Mouse (Mus musculus) lung, postnatal 10 days (tissue): ENCODE results near the gene Slc17a9.

ENCODE experiments used
- DNase-seq: peaks from one replicate; pipeline ENCODE4 v3.0.0; 2021

The Slc17a9 gene

DNA sequence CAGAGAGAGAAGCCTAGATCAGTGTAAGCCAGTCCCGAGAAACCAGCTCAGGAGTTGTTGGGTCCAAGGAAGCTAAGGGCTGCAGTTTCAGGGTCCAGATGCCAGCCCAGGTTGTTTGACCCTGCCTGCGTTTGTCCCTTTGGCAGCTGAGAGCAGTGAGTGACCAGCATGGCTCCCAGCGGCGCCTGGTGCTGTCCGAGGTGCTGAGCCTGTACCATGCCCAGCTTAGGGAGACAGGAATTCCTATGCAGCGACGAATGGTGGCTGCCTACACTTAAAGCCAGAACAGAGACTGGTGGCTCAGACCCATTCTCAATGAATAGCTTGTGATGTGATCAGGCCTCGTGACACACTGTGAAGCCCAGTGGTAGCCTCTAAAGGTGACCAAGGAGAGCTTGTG lies 30.8 kb downstream of the Slc17a9 start:
- DNase-seq = peak; percentile 69

DNA sequence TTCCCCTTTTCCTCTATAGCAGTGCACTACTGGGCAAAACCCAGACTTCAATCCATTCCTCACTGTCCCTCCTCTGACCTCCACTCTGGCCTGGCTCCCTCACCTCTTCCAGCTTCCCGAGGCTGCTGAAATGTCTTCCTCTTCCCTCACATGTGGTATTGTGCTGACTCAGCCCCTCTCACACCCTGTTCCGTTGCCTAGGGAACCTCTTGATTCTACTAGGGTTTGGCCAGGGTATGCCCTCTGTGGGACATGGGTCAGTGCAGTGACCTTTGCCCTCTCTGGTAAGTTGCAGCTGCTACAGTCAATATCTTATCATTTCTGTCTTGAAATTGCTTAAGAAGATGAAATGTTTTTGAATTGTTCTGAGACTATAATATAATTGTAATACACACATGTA lies 31.7 kb downstream of the Slc17a9 start:
- no peak for DNase-seq

DNA sequence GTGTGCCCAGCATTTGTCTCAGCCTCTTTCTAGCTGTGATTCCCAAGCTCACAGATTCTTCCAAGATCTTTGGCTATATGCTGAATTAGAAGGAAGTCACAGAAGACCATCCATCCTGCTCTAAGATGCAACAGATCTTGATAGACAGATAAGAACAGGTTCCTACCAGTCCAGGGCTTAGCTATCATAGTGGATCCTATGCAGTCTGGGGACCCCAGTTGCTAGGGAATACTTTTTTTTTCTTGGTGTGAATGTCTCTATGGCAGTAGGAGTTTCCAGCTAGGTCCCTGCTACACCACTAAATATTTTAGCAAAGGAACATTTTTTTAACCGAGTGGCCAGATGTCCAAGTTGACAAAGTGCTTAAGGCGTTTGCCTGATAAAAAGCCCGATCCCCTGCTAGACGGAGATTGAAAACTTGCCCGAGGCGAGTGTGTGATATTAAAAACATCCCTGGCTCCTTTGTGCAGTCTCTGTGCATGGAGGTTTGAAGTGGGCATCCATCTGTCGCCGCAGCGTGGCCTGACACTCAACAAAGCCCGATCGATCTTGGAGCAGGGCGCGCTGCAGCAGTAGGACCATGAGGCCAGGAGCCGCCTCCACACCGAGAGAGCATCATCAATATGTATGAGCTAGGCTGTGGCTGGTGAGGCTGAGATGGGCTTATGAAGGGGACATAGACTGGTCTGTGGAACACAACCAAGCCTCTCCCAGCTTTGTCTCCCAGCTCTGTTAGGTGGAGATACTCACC lies 33.6 kb downstream of the Slc17a9 start:
- DNase-seq = no peak

DNA sequence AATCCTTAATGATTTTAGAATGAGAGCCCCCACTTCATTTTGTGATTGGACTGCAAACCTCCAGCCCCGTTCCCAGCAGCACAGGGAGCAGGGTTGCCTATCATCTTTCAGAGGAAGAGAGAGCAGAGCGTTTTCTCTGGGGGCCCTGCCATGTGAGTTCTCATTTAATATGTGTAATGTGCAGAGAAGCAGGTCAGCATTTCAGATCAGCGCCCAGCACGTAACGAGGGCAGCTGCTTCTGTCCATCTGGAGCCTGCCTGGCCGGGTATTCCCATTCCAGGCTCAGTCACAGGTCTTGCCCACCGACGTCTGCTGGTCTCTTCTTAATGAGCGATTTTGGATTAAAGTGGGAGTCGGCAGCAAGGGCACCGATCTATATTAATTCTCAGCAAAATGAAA lies 39.9 kb downstream of the Slc17a9 start:
- DNase-seq = no peak

DNA sequence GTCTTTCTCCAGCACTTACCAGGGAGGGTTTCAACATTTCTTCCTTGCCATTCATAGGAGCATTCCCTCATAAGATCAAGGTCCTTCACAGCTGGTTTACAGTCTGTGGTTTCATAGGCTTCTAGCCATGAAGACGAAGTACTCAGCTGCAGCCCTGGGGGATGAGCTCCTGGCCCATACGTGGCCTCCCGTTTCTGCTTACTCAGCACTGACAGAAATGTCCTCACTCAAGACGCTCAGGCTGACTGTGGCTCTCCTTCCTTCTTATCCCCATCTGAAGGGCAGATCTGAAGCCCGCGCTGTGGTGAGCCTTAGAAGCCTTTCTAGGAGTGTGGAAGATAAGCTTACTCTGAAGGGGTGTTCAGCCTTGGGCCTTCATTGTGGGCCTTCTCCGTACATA lies 40.6 kb downstream of the Slc17a9 start:
- DNase-seq = no peak

DNA sequence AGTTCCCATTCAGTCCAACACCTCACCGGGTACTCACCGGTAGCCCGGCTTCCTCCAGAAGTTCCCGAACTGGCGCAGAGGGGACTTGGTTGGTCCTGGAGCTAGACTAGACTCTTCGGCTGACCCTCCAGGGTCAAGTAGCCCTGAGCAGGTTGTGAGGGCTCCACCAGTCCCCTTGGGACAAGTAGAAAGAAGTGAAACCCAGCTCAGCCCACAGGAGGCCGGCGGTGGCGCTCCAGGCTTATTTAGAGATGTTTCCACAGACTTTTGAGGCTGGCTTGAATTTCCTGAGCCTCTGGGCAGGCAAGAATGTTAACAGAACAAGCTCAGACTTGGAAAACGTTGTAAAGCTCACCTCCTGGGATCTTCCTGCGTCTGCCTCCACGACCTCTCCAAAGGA lies 50.2 kb downstream of the Slc17a9 start:
- DNase-seq = no peak

DNA sequence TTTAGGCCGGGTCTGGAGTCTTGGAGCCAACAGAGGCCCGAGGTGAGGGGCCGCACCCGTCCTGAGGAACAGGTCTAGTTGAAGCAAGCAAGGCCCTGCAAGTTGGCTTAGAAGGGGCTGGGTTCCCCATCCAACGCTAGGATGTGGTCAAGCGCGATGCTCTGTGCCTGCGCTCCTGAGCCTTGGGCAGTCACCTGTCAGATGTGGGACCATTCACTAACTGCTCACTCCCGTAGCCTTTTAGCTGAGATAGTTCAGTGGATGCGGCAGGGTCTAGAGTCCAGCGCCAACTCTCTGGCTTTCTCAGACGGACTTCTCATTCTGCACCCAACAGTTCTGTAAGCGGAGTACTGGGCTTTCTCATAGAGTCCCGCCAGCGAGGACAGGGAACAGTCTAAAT lies 50.6 kb downstream of the Slc17a9 start:
- DNase-seq = no peak

DNA sequence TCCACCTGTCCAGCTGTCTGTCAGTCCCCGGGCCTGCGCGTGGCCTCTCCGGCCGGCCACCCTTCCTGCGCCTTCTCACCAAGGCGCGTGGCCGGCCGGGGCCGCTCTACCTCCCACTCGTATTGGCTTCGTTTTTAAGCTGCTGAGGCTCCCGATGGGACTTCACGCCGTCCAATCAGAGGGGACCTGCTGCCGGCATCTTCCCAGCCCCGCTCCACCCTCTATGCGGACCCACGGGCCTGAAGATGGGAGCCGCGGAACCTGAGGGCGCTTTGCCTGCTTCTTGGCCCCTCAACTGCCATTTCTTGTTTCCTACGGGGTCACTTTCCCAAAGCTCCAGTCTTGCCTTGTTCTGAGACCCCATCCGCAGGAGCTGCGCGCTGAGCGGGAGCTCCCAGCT lies 51.7 kb downstream of the Slc17a9 start, which contains the start of gene Bhlhe23:
Bhlhe23 (minus strand) TSS at position 108 of the 400 bp plus-strand sequence.
- no peak for DNase-seq

DNA sequence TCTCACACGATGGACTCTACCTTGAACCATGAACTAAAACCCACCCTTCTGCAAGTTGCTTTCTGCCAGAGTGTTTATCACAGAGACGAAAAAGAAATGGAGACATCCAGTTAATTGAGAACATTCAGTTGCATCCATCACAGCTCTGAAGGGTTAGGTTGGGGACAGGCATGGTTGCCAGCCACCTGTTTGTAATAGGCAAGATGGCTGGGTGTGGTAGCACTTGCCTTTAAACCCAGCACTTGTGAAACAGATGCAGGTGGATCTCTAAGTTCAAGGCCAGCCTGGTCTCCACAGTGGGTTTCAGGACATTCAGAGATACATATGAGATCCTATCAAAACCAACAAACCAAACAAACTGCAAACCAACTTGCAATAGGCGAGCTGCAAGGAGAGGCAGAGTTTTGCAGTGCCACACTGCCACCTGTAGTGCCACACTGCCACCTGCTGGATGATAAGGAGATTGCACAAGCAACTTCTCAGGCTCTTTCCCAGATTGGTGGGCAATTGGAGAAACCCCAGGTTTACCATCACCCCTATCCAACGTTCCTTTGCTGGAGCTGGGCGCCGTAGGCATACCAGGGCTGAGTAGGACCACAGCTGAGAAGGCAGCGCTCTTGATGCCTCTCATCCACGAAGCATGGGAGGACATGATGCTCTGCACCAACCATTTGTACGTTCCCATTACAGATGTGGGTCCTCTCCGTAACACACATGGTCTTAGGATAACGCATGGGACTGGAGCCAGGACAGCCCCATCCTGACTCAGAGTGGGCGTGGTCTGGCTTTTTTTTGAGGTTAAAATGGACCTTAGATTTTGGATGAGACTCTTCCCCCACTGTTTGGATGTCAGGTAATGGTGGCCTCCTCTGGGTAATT lies 54.4 kb downstream of the Slc17a9 start:
- peak; percentile 52 for DNase-seq

DNA sequence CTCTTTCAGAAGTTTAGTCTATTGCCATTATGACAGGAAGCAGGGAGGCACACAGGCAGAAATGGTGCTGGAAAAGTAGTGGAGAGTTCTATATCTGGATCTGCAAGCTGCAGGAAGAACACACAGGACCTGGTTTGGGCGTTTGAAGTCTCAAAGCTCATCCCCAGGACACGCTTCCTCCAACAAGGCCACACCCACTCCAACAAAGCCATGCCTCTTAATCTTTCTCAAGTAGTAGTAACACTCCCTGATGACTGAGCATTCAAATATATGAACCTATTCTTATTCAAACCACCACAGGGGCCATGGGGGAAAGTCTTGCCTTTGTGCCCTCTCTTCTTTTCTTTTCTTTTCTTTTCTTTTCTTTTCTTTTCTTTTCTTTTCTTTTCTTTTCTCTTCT lies 55.2 kb downstream of the Slc17a9 start:
- DNase-seq = no peak

DNA sequence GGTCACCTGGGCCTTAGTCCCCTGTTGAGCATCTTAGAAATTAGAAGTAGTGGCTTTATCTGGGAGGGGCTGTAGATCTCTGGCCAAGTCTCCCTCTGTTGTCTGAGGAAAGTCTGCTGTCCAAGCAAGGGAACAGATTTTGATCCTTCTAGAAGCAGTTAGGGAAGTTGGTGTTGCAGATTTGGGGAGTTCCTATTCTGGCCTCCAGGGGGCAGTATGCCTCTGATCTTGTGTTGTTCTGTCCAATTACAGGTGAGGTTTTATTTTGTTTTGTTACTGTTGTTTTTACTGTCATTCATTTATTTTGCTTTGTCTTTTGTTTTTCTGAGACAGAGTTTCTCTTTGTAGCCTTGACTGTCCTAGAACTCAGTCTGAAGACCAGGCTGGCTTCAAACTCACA lies 61.7 kb downstream of the Slc17a9 start:
- peak; percentile 33 for DNase-seq

DNA sequence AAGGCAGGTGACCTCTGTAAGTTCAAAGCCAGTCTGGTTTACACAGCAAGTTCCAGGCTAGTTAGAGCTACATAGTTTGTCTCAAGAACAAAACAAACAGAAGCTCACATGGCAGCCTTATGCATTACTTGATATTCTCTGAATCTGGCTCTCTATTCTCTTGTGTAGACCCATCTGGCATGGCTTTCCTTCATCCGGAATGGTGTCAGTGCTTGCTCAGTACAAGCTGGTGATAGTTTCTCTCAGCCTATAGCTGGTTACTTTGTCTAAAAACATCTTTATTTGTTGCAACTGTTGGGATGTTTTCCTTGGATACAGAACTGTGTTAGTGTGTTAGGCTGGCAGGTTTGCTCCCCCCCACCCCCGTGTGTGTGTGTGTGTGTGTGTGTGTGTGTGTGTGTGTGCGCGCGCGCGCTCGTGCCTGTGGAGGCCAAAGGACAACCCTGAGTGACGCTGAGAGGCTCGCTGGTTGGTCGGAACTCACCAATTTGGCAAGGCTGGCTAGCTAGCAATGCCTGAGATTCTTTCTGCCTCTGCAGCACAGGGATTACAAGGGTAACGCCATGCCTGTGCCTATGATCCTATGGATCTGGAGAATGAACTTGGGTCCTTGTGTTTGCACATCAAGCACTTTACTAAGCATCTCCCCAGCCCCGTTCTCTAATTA lies 62.6 kb downstream of the Slc17a9 start:
- DNase-seq = no peak

DNA sequence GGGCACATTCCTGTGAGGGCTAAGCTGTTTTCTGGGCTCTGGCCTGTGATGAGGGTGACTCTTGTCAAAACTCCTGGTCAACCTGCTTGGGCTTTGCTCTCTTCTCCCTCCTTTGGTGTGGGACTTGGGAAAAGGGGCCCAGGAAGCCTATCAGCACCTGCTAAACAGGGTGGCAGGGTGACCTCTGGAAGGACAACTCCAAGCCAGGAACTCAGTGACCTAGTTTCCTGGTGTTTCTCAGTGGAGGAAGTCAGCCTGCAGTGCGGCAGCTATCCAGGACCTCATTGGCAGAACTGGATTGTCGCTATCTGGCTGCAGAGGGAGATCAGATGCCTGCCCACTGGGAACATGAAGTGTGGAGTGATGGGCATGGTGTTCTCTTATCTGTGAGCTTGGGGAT lies 63.3 kb downstream of the Slc17a9 start:
- no peak for DNase-seq

DNA sequence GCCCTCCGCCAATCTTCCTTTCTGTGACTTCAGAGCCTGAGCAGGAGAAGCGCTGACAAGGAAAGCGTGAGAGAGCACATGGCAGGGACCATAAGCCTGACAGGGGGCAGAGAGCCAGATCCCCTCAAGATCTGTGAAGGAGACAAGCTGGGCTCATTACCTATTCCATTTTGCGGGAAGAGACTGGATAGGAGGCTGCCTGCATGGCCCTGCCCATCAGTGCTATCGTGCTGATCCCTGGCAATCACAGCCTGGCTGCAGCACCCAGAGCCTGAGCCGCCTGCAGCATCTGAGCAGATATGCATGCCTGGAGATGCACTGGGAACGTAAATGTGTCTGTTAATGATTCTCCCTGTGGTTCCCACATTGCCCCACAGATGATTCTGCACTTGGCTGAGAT lies 63.8 kb downstream of the Slc17a9 start:
- no peak for DNase-seq

DNA sequence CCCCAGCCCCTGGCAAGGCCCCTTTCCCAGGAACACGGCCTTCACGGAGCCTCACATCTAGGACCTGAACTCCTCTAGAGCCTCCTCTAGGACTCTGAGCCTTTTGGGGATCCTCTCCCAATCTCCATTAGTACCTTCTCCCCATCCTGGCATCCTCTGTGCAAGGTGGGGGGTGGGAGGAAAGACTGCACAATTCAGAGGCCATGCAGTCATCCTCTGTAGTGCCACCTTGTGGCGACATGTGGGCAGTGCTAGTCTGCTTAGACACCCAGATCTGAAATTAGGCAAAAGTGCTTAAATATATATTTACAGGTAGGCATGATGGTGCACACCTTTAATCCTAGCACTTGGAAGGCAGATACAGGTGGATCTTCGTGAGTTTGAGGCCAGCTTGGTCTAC lies 66.6 kb downstream of the Slc17a9 start:
- peak; percentile 41 for DNase-seq
